Comparison of ENCODE assay signal across 17 mouse cellular contexts in the genomic region with DNA sequence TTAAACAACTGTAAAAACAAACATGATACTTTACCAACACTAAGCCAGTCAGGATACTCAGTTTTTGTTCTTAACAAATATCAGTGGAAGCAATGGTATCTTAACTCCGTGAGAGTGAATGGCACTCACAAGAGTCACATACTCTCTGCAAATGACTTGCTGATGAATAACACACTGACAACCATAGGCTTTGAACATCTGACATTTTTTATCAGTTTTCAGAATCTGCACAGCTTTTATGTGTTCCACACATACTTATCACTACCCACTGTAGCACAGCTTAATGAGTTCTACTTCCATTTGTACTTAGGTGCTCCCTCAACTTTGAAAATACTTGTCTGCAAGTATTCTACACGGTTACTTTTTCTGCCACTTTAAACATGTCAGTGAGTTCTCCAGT. TPM values are rescaled to one million over a fixed set of nuclear protein-coding genes. Genes with fewer than 3 reads are reported as not detected.
DNase-seq lines count a peak whose midpoint lies in the region; ATAC-seq lines count a peak whose summit lies in the region.
"Had no signal": no experiment of that assay in that cellular context is flagged by ENCODE, and none has a peak within 500 bp of the region (broad histone marks: within the 10 kb centered on the region; RNA-seq: fewer than 3 reads in every experiment).

No protein-coding gene starts in this region.

- peak; percentile 46 for DNase-seq in CD4-positive helper T cell, adult 2 months (ENCODE audit: low read depth, low spot score)
- DNase-seq in CD4-positive, CD25-positive, alpha-beta regulatory T cell, adult 2 months (ENCODE audit: low read depth, low spot score): peak; percentile 46
- peak; percentile 40 for DNase-seq in induced T-regulatory cell, adult 2 months (ENCODE audit: low read depth)
- no peak for DNase-seq in lung, postnatal 4 days
- no peak for DNase-seq in adrenal gland, postnatal 25 days
- DNase-seq: adrenal gland, postnatal 10 days; cerebellum, adult 11-12 months; cerebellum, adult 8-10 months; cerebellum, postnatal 10 days; cerebellum, postnatal 36 days; embryo, embryonic 11 days; gastrocnemius, adult 2 months; gastrocnemius, postnatal 14 days; heart, adult 11 months had no signal

- ATAC-seq in frontal cortex, adult (ENCODE audit: low TSS enrichment): no peak
- ATAC-seq: forebrain, embryonic 15.5 days; intestine, embryonic 16.5 days had no signal

RNA-seq across cellular contexts. Expression of a gene that starts 35.3 kb away (rescaled TPM):
- 70.8 and 82.7 TPM in 2 replicates for total RNA-seq in adrenal gland, postnatal 25 days (2021)

Comparison
In these comparisons a context has a peak if more than half of its experiments do, and no peak if none do; other contexts are left out.
1. DNase-seq: peak in CD4-positive helper T cell, adult 2 months (single experiment), CD4-positive, CD25-positive, alpha-beta regulatory T cell, adult 2 months (single experiment) and induced T-regulatory cell, adult 2 months (single experiment); none in lung, postnatal 4 days (0 of 2) and adrenal gland, postnatal 25 days (single experiment).